Mouse (Mus musculus): ENCODE measurements around the gene Clstn3. TPM values are rescaled to one million over a fixed set of nuclear protein-coding genes. Genes with fewer than 3 reads are reported as not detected.
"Not testable (repeated sequence)": the region's sequence is repeated elsewhere in the genome, so short reads cannot be mapped to it uniquely, and the experiment has no call there.

Gene Clstn3
- total RNA-seq, 2 experiments from 2014 or later: 8.6 to 17.8 TPM

DNA sequence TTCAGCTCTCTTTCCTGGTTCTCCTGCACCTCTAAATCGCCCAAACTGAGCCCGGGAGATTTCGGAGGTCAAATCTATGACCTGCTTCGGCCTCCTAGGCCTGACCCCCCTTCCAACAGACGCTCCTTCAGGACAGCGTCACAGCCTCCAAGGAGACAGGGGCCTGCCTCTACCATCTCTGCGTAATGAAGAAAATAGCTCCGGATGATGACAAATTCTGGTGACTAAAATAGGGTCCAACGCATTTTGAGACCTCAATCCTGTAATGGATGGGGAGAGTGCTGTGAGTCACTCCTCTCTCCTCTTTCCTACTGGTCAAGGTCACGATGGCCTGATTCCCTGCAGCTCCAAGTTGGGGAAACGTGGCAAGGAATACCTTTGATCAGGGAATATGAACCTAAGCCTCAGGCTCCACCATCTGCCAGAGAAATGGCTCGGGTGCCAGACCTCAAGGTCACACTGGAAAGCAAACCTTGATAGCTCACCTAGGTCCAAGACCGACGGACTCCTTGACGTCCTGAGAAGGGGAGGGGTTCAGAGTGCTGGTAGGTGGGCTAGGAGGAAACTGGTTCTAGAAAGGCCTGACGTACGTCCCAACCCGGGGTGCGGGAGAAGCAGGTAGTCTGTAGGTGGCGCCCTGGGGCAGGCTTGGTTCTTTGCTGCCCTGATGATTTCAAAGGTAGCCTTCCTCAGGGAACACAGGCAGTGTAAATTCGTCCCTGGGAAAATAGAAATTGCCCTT is 49.1 kb downstream of the Clstn3 start:
- peak; percentile 74 for ATAC-seq (replicated peaks; ENCODE audit: poor library complexity, severe bottlenecking)

DNA sequence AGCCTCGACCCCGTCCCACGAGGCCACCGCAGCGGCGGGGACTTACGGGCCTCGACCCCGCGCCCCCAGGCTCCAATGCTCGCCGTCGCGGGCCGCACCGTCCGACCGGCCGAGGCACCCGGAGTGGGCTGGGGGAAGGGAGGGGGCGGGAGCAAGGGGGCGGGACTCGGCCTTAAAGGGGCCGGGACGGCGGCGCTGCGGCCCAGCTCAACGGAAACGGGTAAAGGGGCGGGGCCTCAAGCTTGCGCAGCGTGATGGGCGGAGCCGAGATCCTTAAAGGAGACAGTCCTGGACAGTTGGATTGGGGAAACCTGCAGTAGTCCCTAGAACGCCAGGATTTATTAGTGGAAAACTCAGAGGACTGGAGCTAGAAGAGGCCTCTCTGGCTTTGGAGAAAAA is 49.7 kb downstream of the Clstn3 start, which contains the start of gene Pex5:
Gene Pex5, minus strand, starts transcription at position 141 of the 399 bp plus-strand sequence.
- peak; percentile 77 for ATAC-seq (replicated peaks; ENCODE audit: poor library complexity, severe bottlenecking)

DNA sequence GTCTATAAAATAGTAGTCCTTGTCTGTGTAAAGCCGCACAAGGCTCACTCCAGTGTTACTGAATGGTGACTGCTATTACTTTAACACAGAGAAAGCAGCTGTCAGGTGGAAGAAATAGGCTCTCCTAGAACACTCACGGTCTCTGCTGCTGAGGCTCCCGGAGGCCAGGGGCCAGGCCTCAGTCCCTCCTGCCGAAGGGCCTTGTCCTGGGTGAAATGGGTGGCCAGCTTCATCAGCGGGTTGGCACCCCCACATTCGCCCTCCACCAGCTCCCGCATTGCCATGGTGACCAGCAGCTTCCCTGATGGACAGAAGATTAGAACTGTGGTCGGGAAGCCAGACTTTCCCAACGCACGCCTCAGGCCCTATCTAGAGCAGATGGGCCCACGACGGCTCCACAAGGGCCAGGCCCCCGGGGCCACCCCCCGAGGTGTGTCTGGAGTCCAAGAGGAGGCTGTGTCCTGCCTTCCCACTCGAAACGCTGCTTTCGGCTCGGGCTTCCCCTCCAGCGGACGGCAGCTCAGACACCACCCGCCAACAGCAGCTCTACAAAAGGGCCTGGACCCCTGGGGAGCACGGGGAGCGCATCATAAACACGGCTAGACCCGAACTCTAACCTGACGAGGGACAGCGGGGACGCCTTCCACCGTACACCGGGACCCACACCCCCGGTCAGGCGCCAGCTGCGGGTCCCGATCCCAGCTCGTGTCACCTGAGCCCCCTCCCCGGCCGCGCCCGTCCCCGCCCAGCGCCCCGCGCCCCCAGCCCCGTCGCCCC is 50.3 kb downstream of the Clstn3 start:
- peak; percentile 43 for ATAC-seq (replicated peaks; ENCODE audit: poor library complexity, severe bottlenecking)

DNA sequence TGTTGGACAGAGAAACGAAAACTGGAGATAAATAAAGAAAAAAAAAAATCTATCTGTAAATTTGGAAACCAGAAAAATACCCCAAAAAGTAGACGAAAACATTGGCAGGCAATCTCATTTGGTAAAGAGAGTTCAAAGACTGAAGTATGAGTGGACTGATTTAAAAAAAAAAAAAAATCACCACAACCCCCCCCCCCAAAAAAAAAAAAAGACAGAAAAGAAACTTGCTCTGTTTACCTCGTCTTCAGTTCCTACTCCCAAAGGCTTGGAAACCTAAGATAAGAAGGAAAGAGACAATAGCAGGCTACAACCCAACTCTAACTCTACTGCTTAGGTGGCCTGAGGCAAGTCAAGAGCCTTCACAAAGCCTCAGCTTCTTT is 50.8 kb downstream of the Clstn3 start:
- no peak for ATAC-seq (replicated peaks; ENCODE audit: poor library complexity, severe bottlenecking)

DNA sequence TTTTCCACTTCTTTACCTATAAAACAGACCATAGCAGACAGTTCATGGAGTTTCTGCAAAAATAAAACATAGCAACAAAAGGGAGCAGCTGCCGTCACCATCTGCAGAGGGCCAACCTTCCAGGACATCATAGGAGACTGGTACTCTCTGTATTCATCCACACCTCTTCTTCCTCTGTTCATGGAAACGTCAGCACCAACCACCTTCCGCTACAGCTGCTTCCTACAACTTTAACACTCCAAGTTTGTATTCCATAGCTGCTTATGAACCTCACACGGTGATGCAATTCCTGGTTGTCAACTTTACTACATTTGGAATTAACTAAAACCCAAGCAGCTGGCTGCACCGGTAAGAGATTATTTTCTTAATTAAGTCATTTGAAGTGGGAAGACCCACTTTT is 56.2 kb downstream of the Clstn3 start:
- ATAC-seq (replicated peaks; ENCODE audit: poor library complexity, severe bottlenecking): no peak

DNA sequence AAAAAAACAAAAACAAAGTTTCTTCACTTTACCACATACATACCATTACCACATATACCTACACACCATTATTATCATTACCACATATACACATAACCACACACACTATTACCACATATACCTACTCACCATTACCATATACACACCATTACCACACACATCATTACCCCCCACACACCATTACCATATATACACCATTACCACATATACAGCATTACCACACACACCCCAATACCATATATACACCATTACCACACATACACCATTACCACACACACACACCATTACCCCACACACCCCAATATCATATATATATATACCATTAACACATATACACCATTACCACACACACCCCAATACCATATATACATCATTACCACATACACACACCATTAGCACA is 57.4 kb downstream of the Clstn3 start:
- peak; percentile 90 for ATAC-seq (replicated peaks; ENCODE audit: poor library complexity, severe bottlenecking)

DNA sequence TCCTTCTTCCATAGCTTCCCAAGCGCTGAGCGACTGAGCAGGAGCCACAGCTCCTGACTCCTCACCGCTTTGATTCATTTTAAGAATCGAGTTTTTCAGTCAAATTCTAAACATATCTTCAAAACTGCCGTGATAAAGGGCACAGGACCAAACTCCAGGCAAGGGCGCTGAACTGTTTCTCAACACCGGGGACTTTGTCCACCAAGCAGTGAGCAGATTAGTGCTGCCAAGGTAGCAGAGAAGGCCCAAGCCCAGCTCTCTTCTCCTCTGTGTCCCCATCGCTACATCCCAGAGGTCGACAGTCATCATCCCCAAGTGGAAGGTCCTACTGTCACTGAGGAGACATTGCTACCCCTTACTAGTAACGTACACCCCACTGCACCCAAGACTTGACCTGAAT is 58.3 kb downstream of the Clstn3 start:
- ATAC-seq (replicated peaks; ENCODE audit: poor library complexity, severe bottlenecking): no peak

DNA sequence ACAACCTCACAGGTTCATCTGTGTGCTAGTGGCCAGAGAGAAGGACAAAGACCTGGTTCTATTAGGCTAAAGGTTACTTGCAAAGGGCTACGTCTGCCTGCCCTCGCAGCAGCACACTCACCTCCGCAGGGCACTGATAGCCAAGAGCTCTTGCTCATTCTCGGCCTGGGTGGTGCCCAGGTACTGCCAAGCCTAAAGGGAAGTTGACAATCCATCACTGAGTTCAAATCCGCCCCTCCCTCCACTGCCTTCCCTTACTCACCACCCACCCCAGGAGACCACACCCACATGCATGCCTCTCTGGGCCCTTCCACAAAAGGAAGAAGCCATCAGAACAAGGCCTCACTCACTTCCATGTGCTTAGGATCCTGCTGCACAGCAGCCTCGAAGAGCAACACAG is 64.9 kb downstream of the Clstn3 start:
- no peak for ATAC-seq (replicated peaks; ENCODE audit: poor library complexity, severe bottlenecking)

DNA sequence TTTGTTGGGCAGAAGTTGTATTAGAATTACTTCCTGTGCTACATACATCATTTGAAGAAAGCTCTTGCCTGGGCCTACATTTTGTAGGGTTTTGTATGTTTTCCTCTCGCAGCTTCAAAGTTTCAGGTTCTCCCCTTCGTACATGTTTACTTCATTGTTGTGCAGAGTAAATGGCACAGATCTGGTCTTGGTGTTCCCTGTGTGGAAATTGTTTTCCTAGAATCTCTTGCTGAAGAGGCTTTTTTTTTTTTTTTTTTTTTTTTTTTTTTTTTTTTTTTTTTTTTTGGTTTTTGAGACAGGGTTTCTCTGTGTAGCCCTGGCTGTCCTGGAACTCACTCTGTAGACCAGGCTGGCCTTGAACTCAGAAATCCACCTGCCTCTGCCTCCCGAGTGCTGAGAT is 69.6 kb downstream of the Clstn3 start:
- not testable (repeated sequence) for ATAC-seq (replicated peaks; ENCODE audit: poor library complexity, severe bottlenecking)

Other genes with a start within 250 kb of the Clstn3 start
- not detected in 2 replicates for gene Vmn2r27, start 232.9 kb downstream of the Clstn3 start, total RNA-seq (2014; fragmentation: Nextera tagmentation)
- not detected in 2 replicates for gene Vmn2r27, start 232.9 kb downstream of the Clstn3 start, total RNA-seq (2017)
- gene Cd163, start 160.1 kb downstream of the Clstn3 start, total RNA-seq (2014; fragmentation: Nextera tagmentation): 1.2 and 2.9 TPM in 2 replicates
- gene Cd163, start 160.1 kb downstream of the Clstn3 start, total RNA-seq (2017): 2.3 and 2.4 TPM in 2 replicates
- gene Pex5, start 49.7 kb downstream of the Clstn3 start, total RNA-seq (2014; fragmentation: Nextera tagmentation): 31.3 and 34.9 TPM in 2 replicates
- 16.2 and 19.5 TPM in 2 replicates for gene Pex5, start 49.7 kb downstream of the Clstn3 start, total RNA-seq (2017)
- gene C1rl, start 28.3 kb upstream of the Clstn3 start, total RNA-seq (2014; fragmentation: Nextera tagmentation): 6.8 and 7.0 TPM in 2 replicates
- 5.9 and 8.6 TPM in 2 replicates for gene C1rl, start 28.3 kb upstream of the Clstn3 start, total RNA-seq (2017)
- 3.5 and 7.7 TPM in 2 replicates for gene C1ra, start 47.6 kb upstream of the Clstn3 start, total RNA-seq (2014; fragmentation: Nextera tagmentation)
- gene C1ra, start 47.6 kb upstream of the Clstn3 start, total RNA-seq (2017): 4.9 and 5.5 TPM in 2 replicates
- not detected in 2 replicates for gene C1s1, start 77.6 kb upstream of the Clstn3 start, total RNA-seq (2014; fragmentation: Nextera tagmentation)
- gene C1s1, start 77.6 kb upstream of the Clstn3 start, total RNA-seq (2017): 0.13 TPM in 1 of 2 replicates, not detected in the other
- not detected in 2 replicates for gene C1rb, start 105.5 kb upstream of the Clstn3 start, total RNA-seq (2014; fragmentation: Nextera tagmentation)
- not detected in 2 replicates for gene C1rb, start 105.5 kb upstream of the Clstn3 start, total RNA-seq (2017)
- gene C1s2, start 171.3 kb upstream of the Clstn3 start, total RNA-seq (2014; fragmentation: Nextera tagmentation): not detected in 2 replicates
- gene C1s2, start 171.3 kb upstream of the Clstn3 start, total RNA-seq (2017): not detected in 2 replicates
- gene Lpcat3, start 198.2 kb upstream of the Clstn3 start, total RNA-seq (2014; fragmentation: Nextera tagmentation): 38.3 and 52.1 TPM in 2 replicates
- gene Lpcat3, start 198.2 kb upstream of the Clstn3 start, total RNA-seq (2017): 23.1 and 29.3 TPM in 2 replicates
- 201 and 231 TPM in 2 replicates for gene Emg1, start 247.4 kb upstream of the Clstn3 start, total RNA-seq (2014; fragmentation: Nextera tagmentation)
- 193 and 209 TPM in 2 replicates for gene Emg1, start 247.4 kb upstream of the Clstn3 start, total RNA-seq (2017)
- gene Phb2, start 247.5 kb upstream of the Clstn3 start, total RNA-seq (2014; fragmentation: Nextera tagmentation): 310 and 315 TPM in 2 replicates
- gene Phb2, start 247.5 kb upstream of the Clstn3 start, total RNA-seq (2017): 320 and 326 TPM in 2 replicates

All from granulocyte monocyte progenitor cell, adult 5-6 weeks (primary cell).